Mouse (Mus musculus): ENCODE data around the gene Ube2e3.

The Ube2e3 gene

GRCm38 (mm10) chr2:78867726-78868510 lies at the start of gene Ube2e3:
Gene Ube2e3, plus strand, starts transcription at chr2:78868124.
- DNase-seq (ENCODE audit: low spot score in 2 of 2) = no peak

GRCm38 (mm10) chr2:78829887-78830286 lies 38.0 kb upstream of the Ube2e3 start:
- no peak for DNase-seq (ENCODE audit: low spot score in 2 of 2)

GRCm38 (mm10) chr2:78841494-78842224 lies 26.3 kb upstream of the Ube2e3 start:
- DNase-seq (ENCODE audit: low spot score in 2 of 2) = no peak

- no peak for DNase-seq (ENCODE audit: low spot score in 2 of 2)
Observed at GRCm38 (mm10) chr2:78844365-78844764, 23.6 kb upstream of the Ube2e3 start.

- no peak for DNase-seq (ENCODE audit: low spot score in 2 of 2)
Observed at GRCm38 (mm10) chr2:78845274-78845673, 22.6 kb upstream of the Ube2e3 start.

GRCm38 (mm10) chr2:78845717-78846116 lies 22.2 kb upstream of the Ube2e3 start:
- no peak for DNase-seq (ENCODE audit: low spot score in 2 of 2)

- no peak for DNase-seq (ENCODE audit: low spot score in 2 of 2)
Observed at GRCm38 (mm10) chr2:78854315-78854714, 13.6 kb upstream of the Ube2e3 start.

- no peak for DNase-seq (ENCODE audit: low spot score in 2 of 2)
Observed at GRCm38 (mm10) chr2:78858628-78859027, 9.3 kb upstream of the Ube2e3 start.

- DNase-seq (ENCODE audit: low spot score in 2 of 2) = no peak
Observed at GRCm38 (mm10) chr2:78859266-78860087, 8.4 kb upstream of the Ube2e3 start.

GRCm38 (mm10) chr2:78860088-78860372 lies 7.9 kb upstream of the Ube2e3 start:
- DNase-seq (ENCODE audit: low spot score in 2 of 2) = no peak

GRCm38 (mm10) chr2:78864116-78864515 lies 3.8 kb upstream of the Ube2e3 start:
- DNase-seq (ENCODE audit: low spot score in 2 of 2) = no peak

- DNase-seq (ENCODE audit: low spot score in 2 of 2) = no peak
Observed at GRCm38 (mm10) chr2:78864866-78865265, 3.1 kb upstream of the Ube2e3 start.

GRCm38 (mm10) chr2:78868511-78868854 lies 559 bp downstream of the Ube2e3 start:
- peak; percentile 39 to 47 for DNase-seq (ENCODE audit: low spot score in 2 of 2)

- peak; percentile 66 to 70 for DNase-seq (ENCODE audit: low spot score in 2 of 2)
Observed at GRCm38 (mm10) chr2:78868951-78869720, 1.2 kb downstream of the Ube2e3 start.

- no peak for DNase-seq (ENCODE audit: low spot score in 2 of 2)
Observed at GRCm38 (mm10) chr2:78869721-78870442, 2.0 kb downstream of the Ube2e3 start.

GRCm38 (mm10) chr2:78870443-78871025 lies 2.6 kb downstream of the Ube2e3 start:
- DNase-seq (ENCODE audit: low spot score in 2 of 2) = no peak

- no peak for DNase-seq (ENCODE audit: low spot score in 2 of 2)
Observed at GRCm38 (mm10) chr2:78871971-78872860, 4.3 kb downstream of the Ube2e3 start.

GRCm38 (mm10) chr2:78873946-78874345 lies 6.0 kb downstream of the Ube2e3 start:
- no peak for DNase-seq (ENCODE audit: low spot score in 2 of 2)

- no peak for DNase-seq (ENCODE audit: low spot score in 2 of 2)
Observed at GRCm38 (mm10) chr2:78876002-78876401, 8.1 kb downstream of the Ube2e3 start.

- DNase-seq (ENCODE audit: low spot score in 2 of 2) = no peak
Observed at GRCm38 (mm10) chr2:78882068-78882467, 14.1 kb downstream of the Ube2e3 start.

Measured in frontal cortex, postnatal 25 days (tissue).